Mouse (Mus musculus) embryonic facial prominence, embryonic 13.5 days (tissue): ENCODE data around the gene Slc45a1. TPM values are rescaled to one million over a fixed set of nuclear protein-coding genes. Genes with fewer than 3 reads are reported as not detected.

Experiments
- ATAC-seq: fragments of 200-750 bp; cut with Nextera tagmentation; 2 replicates; pipeline ENCODE4 v1.8.0; 2017; ENCODE audit warnings: low read depth; ENCODE audit not compliant: insufficient number of reproducible peaks, insufficient read depth, low FRiP score, low TSS enrichment
- H3K27ac ChIP-seq: fragments of 300-500 bp; sonication (generic); 2 replicates; pipeline ENCODE4 v1.5.1; 2015; ENCODE audit warnings: moderate library complexity, mild to moderate bottlenecking, inconsistent platforms
- H3K27me3 ChIP-seq: fragments of 300-500 bp; sonication (generic); 2 replicates; pipeline ENCODE4 v1.6.1; 2015; ENCODE audit warnings: mild to moderate bottlenecking, inconsistent platforms
- H3K36me3 ChIP-seq: fragments of 300-500 bp; sonication (generic); 2 replicates; pipeline ENCODE4 v1.6.1; 2015; ENCODE audit warnings: mild to moderate bottlenecking, inconsistent platforms
- H3K4me1 ChIP-seq: fragments of 300-500 bp; sonication (generic); 2 replicates; pipeline ENCODE4 v1.6.1; 2015; ENCODE audit warnings: inconsistent platforms
- H3K4me2 ChIP-seq: fragments of 300-500 bp; sonication (generic); 2 replicates; pipeline ENCODE4 v1.6.1; 2015; ENCODE audit warnings: moderate library complexity, mild to moderate bottlenecking, inconsistent platforms
- H3K4me3 ChIP-seq: fragments of 300-500 bp; sonication (generic); 2 replicates; pipeline ENCODE4 v1.5.1; 2015; ENCODE audit warnings: mild to moderate bottlenecking, inconsistent platforms
- H3K9ac ChIP-seq: fragments of 300-500 bp; sonication (generic); 2 replicates; pipeline ENCODE4 v1.6.1; 2015; ENCODE audit warnings: mild to moderate bottlenecking, inconsistent platforms
- H3K9me3 ChIP-seq: fragments of 300-500 bp; sonication (generic); 2 replicates; pipeline ENCODE4 v1.6.1; 2016; ENCODE audit warnings: inconsistent platforms
- WGBS: fragments of 180-500 bp; shearing (Covaris S2); methylation state at CpG from one replicate; pipeline ENCODE4 v1.1.7; 2015; ENCODE audit warnings: mixed read lengths; 5-methylcytosine and 5-hydroxymethylcytosine counted together
- polyA plus RNA-seq: library from polyadenylated mRNA; unstranded; fragments of >200 nt; fragmentation: Nextera tagmentation; extraction: Ambion mirVana; gene quantifications from 2 replicates; pipeline ENCODE4 v1.2.1, GENCODE M21; 2015

Gene Slc45a1
- polyA plus RNA-seq: 0.36 and 0.52 TPM in 2 replicates

- peaks cover 28% of the 10 kb centered on the region for H3K27me3 ChIP-seq
- ATAC-seq: no peak
- no peak within 1 kb of the TSS for H3K27ac ChIP-seq
- peaks cover 11% of the 10 kb centered on the region for H3K4me1 ChIP-seq
- peak within 1 kb of the TSS; percentile 65 for H3K9ac ChIP-seq
- no peaks in the 10 kb centered on the region; the same call in 1 of the 2 replicates for H3K9me3 ChIP-seq
- no peaks in the 10 kb centered on the region for H3K36me3 ChIP-seq
- peak within 1 kb of the TSS; percentile 63 for H3K4me2 ChIP-seq
- WGBS: 6% methylated on average over 41 of the region's 41 CpGs
- H3K4me3 ChIP-seq: peak within 1 kb of the TSS; percentile 37
These were observed at the start of gene Slc45a1 for GRCm38 (mm10) chr4:150651390-150652277. Gene Slc45a1, minus strand, starts transcription at chr4:150652174.

GRCm38 (mm10) chr4:150700849-150701248 is 48.9 kb upstream of the Slc45a1 start:
- Histone ChIP-seq H3K9ac (no peak overlapping the region), H3K27me3 (no peaks in the 10 kb centered on the region), H3K4me3 (no peak overlapping the region), H3K27ac (no peak overlapping the region), H3K36me3 (no peaks in the 10 kb centered on the region), H3K9me3 (peaks cover 8% of the 10 kb centered on the region; the same call in 1 of the 2 replicates), H3K4me2 (no peak overlapping the region), H3K4me1 (no peaks in the 10 kb centered on the region)
- WGBS: 92% methylated on average over 9 of the region's 9 CpGs
- ATAC-seq: no peak

DNA sequence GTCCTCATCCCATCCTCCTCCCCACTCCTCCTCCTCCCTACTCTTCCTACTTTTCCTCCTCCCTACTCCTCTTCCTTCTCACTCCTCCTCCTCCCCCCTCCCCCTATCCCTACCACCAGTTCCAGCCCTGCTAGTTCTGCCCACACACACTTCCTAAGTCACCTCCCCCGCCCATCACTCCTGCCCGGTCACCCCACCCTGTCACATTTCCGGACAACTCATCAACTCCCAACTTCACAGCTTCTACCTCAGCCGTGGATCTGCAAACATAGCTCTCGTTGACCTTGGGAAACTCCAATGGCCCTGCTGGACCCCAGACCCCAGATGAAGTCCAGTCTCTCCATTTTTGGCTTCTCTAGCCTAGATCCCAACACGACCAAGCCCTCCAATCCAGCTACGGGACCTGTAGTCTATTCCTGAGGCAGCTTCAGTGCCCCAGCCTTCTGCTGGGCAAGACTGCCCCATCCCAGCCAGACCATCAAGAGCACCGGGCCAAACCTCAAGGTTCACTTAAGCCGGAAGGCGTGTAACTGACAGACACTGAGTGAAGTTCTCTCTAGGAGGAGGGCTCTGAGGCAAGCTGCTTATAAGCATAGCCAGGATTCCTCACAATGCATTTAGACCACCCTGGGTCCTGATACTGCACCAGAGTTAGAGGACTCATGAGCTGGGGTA is 42.6 kb upstream of the Slc45a1 start:
- no peaks in the 10 kb centered on the region for H3K9me3 ChIP-seq
- WGBS: 76% methylated on average over 10 of the region's 10 CpGs
- H3K27me3 ChIP-seq: no peaks in the 10 kb centered on the region
- no peak overlapping the region for H3K4me3 ChIP-seq
- H3K36me3 ChIP-seq: no peaks in the 10 kb centered on the region
- H3K9ac ChIP-seq: no peak overlapping the region
- H3K27ac ChIP-seq: no peak overlapping the region
- no peaks in the 10 kb centered on the region for H3K4me1 ChIP-seq
- H3K4me2 ChIP-seq: no peak overlapping the region
- no peak for ATAC-seq

DNA sequence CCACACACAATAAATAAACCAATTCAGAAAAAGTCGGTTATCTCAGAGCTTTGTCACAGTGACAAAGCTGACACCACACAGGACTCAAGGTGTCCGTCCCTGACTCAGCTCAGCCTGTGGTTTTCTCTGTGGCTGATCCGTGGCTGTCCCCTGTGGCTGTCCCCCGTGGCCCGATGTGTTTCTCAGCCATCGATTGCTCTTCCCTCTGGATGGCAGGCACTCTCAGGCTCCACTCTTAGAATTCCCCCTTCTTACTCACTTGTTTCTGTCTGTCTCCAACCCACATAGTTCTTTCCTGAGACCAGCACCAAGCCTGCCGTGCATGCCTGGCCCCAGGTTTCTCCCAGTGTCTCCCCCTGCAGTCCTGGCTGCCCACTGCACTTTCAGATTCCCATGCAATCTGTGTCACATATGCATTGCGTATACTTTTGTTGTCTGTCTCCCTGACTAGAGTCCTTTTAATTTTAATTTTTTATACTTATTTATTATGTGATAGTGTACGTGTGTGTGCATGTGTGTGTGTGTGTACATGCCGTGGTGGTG is 41.0 kb upstream of the Slc45a1 start:
- no peak overlapping the region for H3K27ac ChIP-seq
- no peaks in the 10 kb centered on the region for H3K4me1 ChIP-seq
- H3K9ac ChIP-seq: no peak overlapping the region
- ATAC-seq: no peak
- H3K4me3 ChIP-seq: no peak overlapping the region
- H3K27me3 ChIP-seq: no peaks in the 10 kb centered on the region
- no peaks in the 10 kb centered on the region for H3K36me3 ChIP-seq
- no peak overlapping the region for H3K4me2 ChIP-seq
- WGBS: 72% methylated on average over 10 of the region's 10 CpGs
- no peaks in the 10 kb centered on the region for H3K9me3 ChIP-seq

DNA sequence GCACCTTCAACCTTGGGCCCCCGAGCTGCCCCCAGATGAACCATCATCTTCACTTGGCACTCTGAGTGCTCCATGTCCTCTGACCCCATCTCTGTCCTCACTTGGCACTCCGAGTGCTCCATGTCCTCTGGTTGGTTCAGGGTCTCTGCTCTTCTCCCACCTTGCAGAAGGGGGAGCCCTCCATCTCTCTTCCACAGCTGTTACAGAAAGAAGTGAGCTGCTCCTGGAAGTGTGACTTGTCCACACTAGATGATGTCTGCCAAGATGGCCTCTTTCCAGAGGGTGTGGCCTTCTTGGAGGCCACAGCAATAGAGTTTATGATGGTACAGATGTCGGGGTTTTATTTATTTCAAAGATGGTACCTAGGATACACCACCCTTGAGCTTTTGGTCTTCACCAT is 38.8 kb upstream of the Slc45a1 start:
- H3K9ac ChIP-seq: no peak overlapping the region
- WGBS: 75% methylated on average over 3 of the region's 3 CpGs
- no peaks in the 10 kb centered on the region for H3K9me3 ChIP-seq
- H3K4me2 ChIP-seq: no peak overlapping the region
- H3K36me3 ChIP-seq: no peaks in the 10 kb centered on the region
- ATAC-seq: no peak
- peaks cover 1% of the 10 kb centered on the region; the same call in 1 of the 2 replicates for H3K4me1 ChIP-seq
- no peak overlapping the region for H3K4me3 ChIP-seq
- no peaks in the 10 kb centered on the region for H3K27me3 ChIP-seq
- H3K27ac ChIP-seq: no peak overlapping the region

DNA sequence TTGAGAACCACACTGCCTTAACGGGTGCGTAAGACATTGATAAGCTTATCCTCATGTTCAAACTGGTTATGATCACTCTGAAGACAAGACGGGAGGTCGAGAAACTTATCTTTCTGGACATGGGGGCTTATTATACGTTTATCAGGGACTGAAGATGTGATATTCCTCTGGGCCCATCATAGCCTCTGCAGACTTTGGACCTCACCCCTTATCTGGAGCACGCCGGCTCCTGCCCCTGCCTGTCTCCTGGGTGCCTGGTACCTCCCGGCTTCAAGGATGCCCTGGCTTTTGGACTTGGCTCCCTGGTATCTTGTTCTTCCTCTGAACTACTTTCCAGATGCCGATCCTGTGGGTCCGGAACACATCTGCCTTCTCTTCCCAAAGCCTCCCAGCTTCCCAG is 37.6 kb upstream of the Slc45a1 start:
- H3K9me3 ChIP-seq: no peaks in the 10 kb centered on the region
- ATAC-seq: no peak
- no peak overlapping the region for H3K4me2 ChIP-seq
- WGBS: 90% methylated on average over 10 of the region's 10 CpGs
- H3K36me3 ChIP-seq: no peaks in the 10 kb centered on the region
- no peak overlapping the region for H3K4me3 ChIP-seq
- no peak overlapping the region for H3K27ac ChIP-seq
- H3K4me1 ChIP-seq: peaks cover 5% of the 10 kb centered on the region; the same call in 1 of the 2 replicates
- no peak overlapping the region for H3K9ac ChIP-seq
- no peaks in the 10 kb centered on the region for H3K27me3 ChIP-seq

- H3K4me2 ChIP-seq: no peak overlapping the region
- no peaks in the 10 kb centered on the region for H3K9me3 ChIP-seq
- H3K9ac ChIP-seq: no peak overlapping the region
- no peaks in the 10 kb centered on the region for H3K27me3 ChIP-seq
- no peak overlapping the region for H3K27ac ChIP-seq
- H3K36me3 ChIP-seq: no peaks in the 10 kb centered on the region
- ATAC-seq: no peak
- WGBS: 75% methylated on average over 10 of the region's 10 CpGs
- no peak overlapping the region for H3K4me3 ChIP-seq
- peaks cover 5% of the 10 kb centered on the region; the same call in 1 of the 2 replicates for H3K4me1 ChIP-seq
These were observed 35.3 kb upstream of the Slc45a1 start for GRCm38 (mm10) chr4:150687126-150687753.

- H3K27me3 ChIP-seq: no peaks in the 10 kb centered on the region
- no peaks in the 10 kb centered on the region for H3K9me3 ChIP-seq
- H3K9ac ChIP-seq: no peak overlapping the region
- H3K4me2 ChIP-seq: no peak overlapping the region
- no peak overlapping the region for H3K4me3 ChIP-seq
- H3K36me3 ChIP-seq: no peaks in the 10 kb centered on the region
- H3K27ac ChIP-seq: no peak overlapping the region
- H3K4me1 ChIP-seq: peaks cover 5% of the 10 kb centered on the region; the same call in 1 of the 2 replicates
- ATAC-seq: no peak
These were observed 34.6 kb upstream of the Slc45a1 start for GRCm38 (mm10) chr4:150686538-150686937.

- no peak overlapping the region for H3K27ac ChIP-seq
- H3K4me1 ChIP-seq: peaks cover 5% of the 10 kb centered on the region; the same call in 1 of the 2 replicates
- no peaks in the 10 kb centered on the region for H3K27me3 ChIP-seq
- H3K9me3 ChIP-seq: no peaks in the 10 kb centered on the region
- H3K4me3 ChIP-seq: no peak overlapping the region
- no peak overlapping the region for H3K4me2 ChIP-seq
- no peaks in the 10 kb centered on the region for H3K36me3 ChIP-seq
- 53% methylated on average over 7 of the region's 8 CpGs for WGBS
- ATAC-seq: no peak
- no peak overlapping the region for H3K9ac ChIP-seq
These were observed 34.0 kb upstream of the Slc45a1 start for GRCm38 (mm10) chr4:150685778-150686493.

GRCm38 (mm10) chr4:150685043-150685777 is 33.2 kb upstream of the Slc45a1 start:
- 52% methylated on average over 15 of the region's 15 CpGs for WGBS
- no peak overlapping the region for H3K4me3 ChIP-seq
- H3K9ac ChIP-seq: no peak overlapping the region
- H3K4me2 ChIP-seq: no peak overlapping the region
- H3K27ac ChIP-seq: no peak overlapping the region
- ATAC-seq: no peak
- no peaks in the 10 kb centered on the region for H3K36me3 ChIP-seq
- H3K27me3 ChIP-seq: no peaks in the 10 kb centered on the region
- H3K4me1 ChIP-seq: peaks cover 5% of the 10 kb centered on the region; the same call in 1 of the 2 replicates
- H3K9me3 ChIP-seq: no peaks in the 10 kb centered on the region
